8 mouse cellular contexts compared by ENCODE assay signal in the genomic region with DNA sequence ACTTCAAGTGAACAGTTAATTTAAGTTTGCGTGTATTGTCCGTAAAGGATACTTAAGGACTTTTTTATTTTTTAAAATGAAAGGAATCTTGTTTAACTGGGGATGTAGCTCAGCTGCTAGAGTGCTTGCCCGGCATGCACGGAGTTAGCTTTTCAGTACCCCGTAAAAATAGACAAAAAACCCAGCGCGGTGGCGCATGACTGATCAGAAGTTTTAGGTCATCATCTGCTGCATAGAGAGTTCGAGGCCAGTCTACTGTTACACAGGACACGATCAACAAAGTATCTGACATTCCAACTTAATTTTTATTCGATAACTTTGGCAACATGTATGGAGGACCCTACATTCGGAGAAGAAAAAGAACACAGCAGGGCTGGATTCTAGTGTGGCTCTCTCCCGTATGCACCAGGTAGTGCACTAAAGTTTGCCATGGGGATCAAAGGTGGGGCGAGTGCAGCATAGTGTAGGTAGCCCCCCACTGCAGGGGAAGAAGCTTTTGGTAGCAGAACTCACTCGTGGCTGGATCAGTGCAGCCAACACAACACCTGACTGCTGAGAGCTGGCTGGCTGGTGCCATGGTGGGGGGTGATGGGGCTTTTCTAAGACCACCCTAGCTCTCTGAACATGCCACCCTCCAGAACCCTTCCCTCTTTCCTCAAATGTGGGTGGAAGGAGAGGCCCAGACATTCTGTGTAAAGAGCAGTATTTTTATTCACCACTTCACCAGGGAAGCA. TPM values are rescaled to one million over a fixed set of nuclear protein-coding genes. Genes with fewer than 3 reads are reported as not detected.
DNase-seq lines count a peak whose midpoint lies in the region; ATAC-seq and TF ChIP-seq lines count a peak whose summit lies in the region.

No protein-coding gene starts in this region.

- no peak for TF ChIP-seq POLR2A in embryonic fibroblast, embryonic 13.5 days (IDR thresholded peaks at IDR 0.05; ENCODE audit: low read depth, low read length)

- WGBS in lung, embryonic 15.5 days, result 25% methylated on average over 15 of the region's 15 CpGs
- 28% methylated on average over 15 of the region's 15 CpGs for WGBS in intestine, embryonic 16.5 days
- 31% methylated on average over 15 of the region's 15 CpGs for WGBS in midbrain, embryonic 15.5 days

- H3K36me3 ChIP-seq in lung, embryonic 15.5 days, result peaks cover 17% of the 10 kb centered on the region; the same call in 1 of the 2 replicates
- H3K36me3 ChIP-seq in intestine, embryonic 16.5 days (ENCODE audit: control insufficient read depth, insufficient read depth, low read length), result 0 out of 2 replicates have a peak, but pooled peaks cover 7% of the 10 kb centered on the region
- peaks cover 12% of the 10 kb centered on the region; the same call in 1 of the 2 replicates for H3K36me3 ChIP-seq in midbrain, embryonic 15.5 days (replicated peaks)

- H3K4me2 ChIP-seq in lung, embryonic 15.5 days, result peak overlapping the region; percentile 74
- H3K4me2 ChIP-seq in intestine, embryonic 16.5 days (ENCODE audit: low read depth, low read length), result peak overlapping the region; percentile 85
- H3K4me2 ChIP-seq in midbrain, embryonic 15.5 days, result peak overlapping the region; percentile 81

- no peak for ATAC-seq in lung, embryonic 15.5 days (ENCODE audit: borderline replicate concordance, extremely low read depth, low FRiP score, low TSS enrichment)
- 0 out of 2 replicates have a peak, but pooled peaks have one; percentile 10 for ATAC-seq in intestine, embryonic 16.5 days
- peak; percentile 19 for ATAC-seq in midbrain, embryonic 15.5 days (replicated peaks)
- ATAC-seq in megakaryocyte progenitor cell, adult 5-6 weeks (replicated peaks; ENCODE audit: poor library complexity), result no peak

- H3K4me3 ChIP-seq in lung, embryonic 15.5 days, result peak overlapping the region; percentile 56
- peak overlapping the region; percentile 59 for H3K4me3 ChIP-seq in embryonic fibroblast, embryonic 13.5 days (ENCODE audit: insufficient read depth, low read length)
- peak overlapping the region; percentile 80 for H3K4me3 ChIP-seq in intestine, embryonic 16.5 days (ENCODE audit: low read length)
- peak overlapping the region; percentile 64 for H3K4me3 ChIP-seq in midbrain, embryonic 15.5 days

- H3K9ac ChIP-seq in lung, embryonic 15.5 days, result peak overlapping the region; percentile 51
- peak overlapping the region; percentile 76 for H3K9ac ChIP-seq in intestine, embryonic 16.5 days (ENCODE audit: low read depth, low read length)
- H3K9ac ChIP-seq in midbrain, embryonic 15.5 days, result peak overlapping the region; percentile 57

- peak overlapping the region; percentile 69 for H3K27ac ChIP-seq in lung, embryonic 15.5 days
- H3K27ac ChIP-seq in embryonic fibroblast, embryonic 13.5 days (ENCODE audit: insufficient read depth, low read length), result peak overlapping the region; percentile 74
- H3K27ac ChIP-seq in intestine, embryonic 16.5 days (ENCODE audit: low read length), result peak overlapping the region; percentile 81
- peak overlapping the region; percentile 81 for H3K27ac ChIP-seq in midbrain, embryonic 15.5 days

- TF ChIP-seq CTCF in embryonic fibroblast, embryonic 13.5 days (IDR thresholded peaks at IDR 0.05; ENCODE audit: borderline replicate concordance, insufficient read depth, low read length), result no peak

- H3K9me3 ChIP-seq in lung, embryonic 15.5 days, result no peaks in the 10 kb centered on the region
- H3K9me3 ChIP-seq in intestine, embryonic 16.5 days (ENCODE audit: control insufficient read depth, low read length), result no peaks in the 10 kb centered on the region
- no peaks in the 10 kb centered on the region for H3K9me3 ChIP-seq in midbrain, embryonic 15.5 days

- no peak for DNase-seq in lung, postnatal 4 days
- no peak for DNase-seq in gastrocnemius, adult 8-10 months (ENCODE audit: low spot score in 2 of 2)
- no peak for DNase-seq in layer of hippocampus, adult 11-12 months (ENCODE audit: low spot score)

- no peaks in the 10 kb centered on the region for H3K27me3 ChIP-seq in lung, embryonic 15.5 days
- no peaks in the 10 kb centered on the region for H3K27me3 ChIP-seq in intestine, embryonic 16.5 days (replicated peaks; ENCODE audit: control insufficient read depth, insufficient read depth, low read length)
- no peaks in the 10 kb centered on the region for H3K27me3 ChIP-seq in midbrain, embryonic 15.5 days (replicated peaks)

- peaks cover 28% of the 10 kb centered on the region for H3K4me1 ChIP-seq in lung, embryonic 15.5 days
- H3K4me1 ChIP-seq in embryonic fibroblast, embryonic 13.5 days (ENCODE audit: control insufficient read depth, insufficient read depth, low read length), result peaks cover 4% of the 10 kb centered on the region; the same call in 1 of the 2 replicates
- H3K4me1 ChIP-seq in intestine, embryonic 16.5 days (ENCODE audit: control insufficient read depth, insufficient read depth, low read length), result peaks cover 10% of the 10 kb centered on the region
- peaks cover 32% of the 10 kb centered on the region for H3K4me1 ChIP-seq in midbrain, embryonic 15.5 days

RNA-seq across cellular contexts. Expression of gene Wdr73, which starts 0.6 kb away (rescaled TPM):
- 36.9 and 37.1 TPM in 2 replicates for polyA plus RNA-seq in lung, embryonic 15.5 days (2015; fragmentation: Nextera tagmentation; extraction: Ambion mirVana)
- polyA plus RNA-seq in embryonic fibroblast, embryonic 13.5 days (2011; ENCODE audit: insufficient read length, low read depth, missing spikeins), result 9.3 and 13.0 TPM in 2 replicates
- 27.8 and 33.4 TPM in 2 replicates for polyA plus RNA-seq in intestine, embryonic 16.5 days (2015; fragmentation: Nextera tagmentation; extraction: Ambion mirVana)
- 38.5 and 40.3 TPM in 2 replicates for polyA plus RNA-seq in midbrain, embryonic 15.5 days (2015; fragmentation: Nextera tagmentation; extraction: Ambion mirVana)
- total RNA-seq in gastrocnemius, adult 8-10 months (2022), result 1 to 10 TPM; 2.4 to 6.0 (median 3.8) TPM
- total RNA-seq in megakaryocyte progenitor cell, adult 5-6 weeks (2015), result 14.2 and 18.4 TPM in 2 replicates
- 18.2 and 19.6 TPM in 2 replicates for total RNA-seq in megakaryocyte progenitor cell, adult 5-6 weeks (2017)

RNA-seq across cellular contexts. Expression of gene Nmb, which starts 3.2 kb away (rescaled TPM):
- polyA plus RNA-seq in lung, embryonic 15.5 days (2015; fragmentation: Nextera tagmentation; extraction: Ambion mirVana), result 7.3 and 8.9 TPM in 2 replicates
- polyA plus RNA-seq in embryonic fibroblast, embryonic 13.5 days (2011; ENCODE audit: insufficient read length, low read depth, missing spikeins), result 1.1 and 3.2 TPM in 2 replicates
- 3.9 and 4.1 TPM in 2 replicates for polyA plus RNA-seq in intestine, embryonic 16.5 days (2015; fragmentation: Nextera tagmentation; extraction: Ambion mirVana)
- polyA plus RNA-seq in midbrain, embryonic 15.5 days (2015; fragmentation: Nextera tagmentation; extraction: Ambion mirVana), result 5.2 and 7.2 TPM in 2 replicates
- total RNA-seq in gastrocnemius, adult 8-10 months (2022), result 1 to 10 TPM; 2.4 to 5.0 (median 4.0) TPM
- total RNA-seq in megakaryocyte progenitor cell, adult 5-6 weeks (2015), result 6.8 and 8.6 TPM in 2 replicates
- 0.57 and 3.1 TPM in 2 replicates for total RNA-seq in megakaryocyte progenitor cell, adult 5-6 weeks (2017)

RNA-seq across cellular contexts. Expression of gene Zscan2, which starts 41.0 kb away (rescaled TPM):
- 2.7 and 2.9 TPM in 2 replicates for polyA plus RNA-seq in lung, embryonic 15.5 days (2015; fragmentation: Nextera tagmentation; extraction: Ambion mirVana)
- polyA plus RNA-seq in embryonic fibroblast, embryonic 13.5 days (2011; ENCODE audit: insufficient read length, low read depth, missing spikeins), result 2.7 and 5.1 TPM in 2 replicates
- polyA plus RNA-seq in intestine, embryonic 16.5 days (2015; fragmentation: Nextera tagmentation; extraction: Ambion mirVana), result 1.4 TPM in 2 replicates
- 4.8 and 4.9 TPM in 2 replicates for polyA plus RNA-seq in midbrain, embryonic 15.5 days (2015; fragmentation: Nextera tagmentation; extraction: Ambion mirVana)
- 1 to 10 TPM; 1.8 to 2.4 (median 2.0) TPM for total RNA-seq in gastrocnemius, adult 8-10 months (2022)
- 3.5 and 3.7 TPM in 2 replicates for total RNA-seq in megakaryocyte progenitor cell, adult 5-6 weeks (2015)
- 6.7 and 10.0 TPM in 2 replicates for total RNA-seq in megakaryocyte progenitor cell, adult 5-6 weeks (2017)

RNA-seq across cellular contexts. Expression of gene Sec11a, which starts 45.9 kb away (rescaled TPM):
- polyA plus RNA-seq in lung, embryonic 15.5 days (2015; fragmentation: Nextera tagmentation; extraction: Ambion mirVana), result 221 and 229 TPM in 2 replicates
- polyA plus RNA-seq in embryonic fibroblast, embryonic 13.5 days (2011; ENCODE audit: insufficient read length, low read depth, missing spikeins), result 177 and 182 TPM in 2 replicates
- 234 and 256 TPM in 2 replicates for polyA plus RNA-seq in intestine, embryonic 16.5 days (2015; fragmentation: Nextera tagmentation; extraction: Ambion mirVana)
- 147 and 163 TPM in 2 replicates for polyA plus RNA-seq in midbrain, embryonic 15.5 days (2015; fragmentation: Nextera tagmentation; extraction: Ambion mirVana)
- 10 to 100 TPM; 24.9 to 33.7 (median 25.5) TPM for total RNA-seq in gastrocnemius, adult 8-10 months (2022)
- total RNA-seq in megakaryocyte progenitor cell, adult 5-6 weeks (2015), result 219 and 228 TPM in 2 replicates
- total RNA-seq in megakaryocyte progenitor cell, adult 5-6 weeks (2017), result 452 and 486 TPM in 2 replicates

Comparison
In these comparisons a context has a peak if more than half of its experiments do, and no peak if none do; other contexts are left out.
1. ATAC-seq: peak in intestine, embryonic 16.5 days (single experiment) and midbrain, embryonic 15.5 days (single experiment); none in lung, embryonic 15.5 days (single experiment) and megakaryocyte progenitor cell, adult 5-6 weeks (single experiment).
2. Peak in every context shown above with its lines, with median percentiles within 50 percentile points of each other: H3K27ac ChIP-seq, H3K4me2 ChIP-seq, H3K4me3 ChIP-seq and H3K9ac ChIP-seq.